Mouse (Mus musculus): Measurements from ENCODE around the gene Cdk2ap2. TPM values are rescaled to one million over a fixed set of nuclear protein-coding genes. Genes with fewer than 3 reads are reported as not detected.

Gene Cdk2ap2
- total and polyA plus RNA-seq, 2 experiments from 2014 or later = 57.5 to 64.6 TPM

DNA sequence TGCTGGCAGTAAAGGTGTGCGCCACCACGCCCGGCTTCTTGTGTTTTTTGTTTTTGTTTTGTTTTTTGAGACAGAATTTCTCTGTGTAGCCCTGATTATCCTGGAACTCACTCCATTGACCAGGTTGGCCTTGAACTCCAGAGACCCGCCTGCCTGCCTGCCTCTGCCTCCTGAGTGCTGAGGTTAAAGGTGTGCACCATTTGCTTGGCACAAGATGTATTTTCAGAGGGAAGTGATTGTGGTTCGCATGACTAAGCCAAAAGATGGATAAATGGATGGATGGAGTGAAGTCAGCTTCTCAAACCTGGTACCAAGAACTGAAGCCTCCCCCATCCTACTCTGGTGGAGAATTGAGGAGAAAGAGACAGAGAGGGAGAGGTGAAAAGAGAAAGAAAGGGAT is 42.4 kb upstream of the Cdk2ap2 start:
- Histone ChIP-seq H3K27me3 (ENCODE audit: insufficient read depth, low read length) (no peaks in the 10 kb centered on the region), H3K9me3 (ENCODE audit: low read length) (no peaks in the 10 kb centered on the region), H3K4me2 (ENCODE audit: low read depth, low read length) (no peak overlapping the region), H3K9ac (replicated peaks; ENCODE audit: low read length) (no peak overlapping the region), H3K4me1 (ENCODE audit: insufficient read depth, low read length) (no peaks in the 10 kb centered on the region), H3K27ac (no peak overlapping the region), H3K4me3 (ENCODE audit: low read length) (no peak overlapping the region), H3K36me3 (ENCODE audit: insufficient read depth, low read length) (no peaks in the 10 kb centered on the region)
- DNase-seq (ENCODE audit: low spot score) (no peak), ATAC-seq (no peak)
- 87% methylated on average over 5 of the region's 5 CpGs for WGBS
- TF ChIP-seq CTCF (IDR thresholded peaks at IDR 0.05; ENCODE audit: low read depth) = no peak

DNA sequence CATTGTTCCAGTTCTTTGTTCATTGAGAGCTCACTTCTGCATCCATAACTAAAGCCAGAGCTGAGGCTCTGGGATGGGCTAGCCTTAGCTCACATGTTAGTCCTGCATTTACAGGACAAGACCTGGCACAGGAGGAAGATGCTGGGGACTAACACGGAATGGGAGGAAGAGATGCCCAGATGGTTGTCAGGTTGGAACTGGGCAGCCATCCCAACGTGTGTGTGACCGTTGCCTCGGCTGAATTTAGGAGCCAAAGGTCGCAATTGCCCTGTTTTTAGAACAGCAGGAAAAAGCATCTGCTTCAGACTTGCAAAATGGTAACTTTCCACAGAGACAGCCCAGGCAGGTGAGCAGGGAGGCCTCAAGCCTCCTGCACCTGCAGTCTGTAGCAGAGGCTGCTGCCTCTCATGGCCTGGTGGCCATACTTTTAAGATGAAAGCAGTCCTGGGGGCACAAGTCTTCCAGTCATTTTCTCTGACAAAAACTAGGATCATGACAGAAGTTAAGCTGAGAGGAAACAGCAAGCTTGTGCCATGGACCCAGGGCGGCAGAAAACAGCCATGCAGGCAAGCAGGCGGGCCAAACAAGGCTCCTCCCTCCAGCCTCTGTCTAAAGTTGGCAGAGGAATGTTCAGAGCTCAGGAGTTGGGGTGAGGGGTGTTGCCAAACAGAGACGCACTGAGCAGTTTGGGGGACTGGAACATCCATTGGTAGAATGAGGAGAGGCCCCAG is 41.6 kb upstream of the Cdk2ap2 start:
- Histone ChIP-seq H3K9me3 (ENCODE audit: low read length) (no peaks in the 10 kb centered on the region), H3K4me3 (ENCODE audit: low read length) (no peak overlapping the region), H3K4me1 (ENCODE audit: insufficient read depth, low read length) (no peaks in the 10 kb centered on the region), H3K27ac (no peak overlapping the region), H3K9ac (replicated peaks; ENCODE audit: low read length) (no peak overlapping the region), H3K27me3 (ENCODE audit: insufficient read depth, low read length) (no peaks in the 10 kb centered on the region), H3K4me2 (ENCODE audit: low read depth, low read length) (no peak overlapping the region), H3K36me3 (ENCODE audit: insufficient read depth, low read length) (no peaks in the 10 kb centered on the region)
- ATAC-seq (no peak), DNase-seq (ENCODE audit: low spot score) (no peak)
- TF ChIP-seq CTCF (IDR thresholded peaks at IDR 0.05; ENCODE audit: low read depth) = no peak
- 64% methylated on average over 8 of the region's 8 CpGs for WGBS

DNA sequence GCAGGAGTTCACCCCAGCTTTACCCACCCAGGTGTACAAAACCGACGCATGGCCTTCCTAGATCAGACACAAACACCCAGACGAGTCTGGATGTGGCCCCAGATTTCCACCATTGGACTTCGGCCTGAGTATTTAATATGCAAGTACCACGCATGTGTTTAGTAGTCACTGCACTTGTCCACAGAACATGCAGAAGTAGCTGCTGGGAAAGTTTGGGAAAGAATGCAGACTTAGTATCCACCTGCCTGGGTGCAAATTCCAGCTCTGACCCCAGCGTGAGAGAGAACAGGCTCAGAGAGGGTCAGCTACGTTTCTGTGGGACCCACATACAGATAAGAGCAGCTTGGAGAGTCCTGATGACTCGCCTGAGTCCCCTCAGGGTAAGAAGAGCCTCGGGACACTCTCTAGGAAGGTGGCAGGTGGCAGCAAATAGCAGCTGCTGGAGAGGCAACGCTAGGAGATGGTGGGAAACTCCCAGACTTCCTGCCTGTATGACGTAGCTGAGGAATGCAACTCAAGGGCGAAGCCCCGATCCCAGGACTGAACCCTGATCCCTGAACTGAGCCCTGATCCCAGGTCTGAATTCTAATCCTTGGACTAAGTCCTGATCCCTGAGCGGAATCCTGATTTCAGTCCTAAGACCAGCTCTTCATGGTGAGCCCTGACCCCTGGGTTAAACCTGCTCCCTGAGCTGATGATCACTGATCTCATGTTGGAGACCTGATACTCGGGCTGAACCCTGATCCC is 40.9 kb upstream of the Cdk2ap2 start:
- Histone ChIP-seq H3K36me3 (ENCODE audit: insufficient read depth, low read length) (no peaks in the 10 kb centered on the region), H3K4me3 (ENCODE audit: low read length) (no peak overlapping the region), H3K9ac (replicated peaks; ENCODE audit: low read length) (no peak overlapping the region), H3K4me1 (ENCODE audit: insufficient read depth, low read length) (no peaks in the 10 kb centered on the region), H3K27ac (no peak overlapping the region), H3K27me3 (ENCODE audit: insufficient read depth, low read length) (no peaks in the 10 kb centered on the region), H3K9me3 (ENCODE audit: low read length) (no peaks in the 10 kb centered on the region), H3K4me2 (ENCODE audit: low read depth, low read length) (no peak overlapping the region)
- 64% methylated on average over 15 of the region's 15 CpGs for WGBS
- DNase-seq (ENCODE audit: low spot score) (no peak), ATAC-seq (no peak)
- no peak for TF ChIP-seq CTCF (IDR thresholded peaks at IDR 0.05; ENCODE audit: low read depth)

DNA sequence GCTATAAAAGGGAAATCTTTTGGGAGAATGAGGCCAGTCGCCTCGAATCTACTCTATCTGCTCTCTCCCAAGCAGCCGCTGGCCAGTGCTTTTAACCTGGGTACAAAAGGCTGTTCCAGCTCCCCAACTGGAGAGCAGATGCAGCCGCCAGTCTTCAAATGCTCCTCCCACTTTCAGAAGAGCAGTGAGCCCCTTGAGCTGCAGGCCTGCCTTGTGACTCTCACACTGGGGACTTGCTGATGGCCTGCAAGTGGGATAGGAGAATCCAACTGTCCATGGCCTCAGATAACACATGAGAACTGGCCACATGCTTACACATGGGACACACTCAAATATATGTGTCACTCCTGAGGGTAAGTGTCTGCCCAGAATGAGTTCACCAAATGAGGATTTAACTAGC is 40.3 kb upstream of the Cdk2ap2 start:
- 42% methylated on average over 4 of the region's 4 CpGs for WGBS

DNA sequence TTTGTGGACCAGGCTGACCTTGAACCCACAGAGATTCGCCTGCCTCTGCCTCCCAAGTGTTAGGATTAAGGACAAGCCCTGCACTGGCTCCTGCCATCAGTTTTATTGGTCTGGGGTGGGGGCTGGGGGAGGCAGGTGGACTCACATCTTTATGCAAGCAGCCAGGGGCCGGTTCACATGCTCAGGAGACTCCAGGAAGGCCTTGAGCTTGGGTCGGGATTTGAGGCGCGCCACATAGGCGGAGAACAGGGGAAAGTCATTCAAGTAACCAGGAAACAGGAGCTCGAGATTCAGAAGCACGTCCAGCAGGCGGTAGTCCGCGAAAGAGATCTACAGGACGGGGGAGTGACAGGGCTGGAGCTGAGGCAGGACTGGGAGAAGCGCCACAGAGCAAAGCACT is 39.6 kb upstream of the Cdk2ap2 start:
- no peak for TF ChIP-seq CTCF (IDR thresholded peaks at IDR 0.05; ENCODE audit: low read depth)
- no peaks in the 10 kb centered on the region for H3K27me3 ChIP-seq (ENCODE audit: insufficient read depth, low read length)
- H3K4me3 ChIP-seq (ENCODE audit: low read length) = no peak overlapping the region
- H3K9ac ChIP-seq (replicated peaks; ENCODE audit: low read length) = no peak overlapping the region
- H3K36me3 ChIP-seq (ENCODE audit: insufficient read depth, low read length) = no peaks in the 10 kb centered on the region
- WGBS = 87% methylated on average over 13 of the region's 13 CpGs
- ATAC-seq = no peak
- H3K4me2 ChIP-seq (ENCODE audit: low read depth, low read length) = no peak overlapping the region
- H3K27ac ChIP-seq = no peak overlapping the region
- no peak for DNase-seq (ENCODE audit: low spot score)
- no peaks in the 10 kb centered on the region for H3K4me1 ChIP-seq (ENCODE audit: insufficient read depth, low read length)
- no peaks in the 10 kb centered on the region for H3K9me3 ChIP-seq (ENCODE audit: low read length)

More for the DNA sequence above, 40.3 kb upstream of the Cdk2ap2 start:
- Histone ChIP-seq H3K27ac (no peak overlapping the region), H3K4me3 (ENCODE audit: low read length) (no peak overlapping the region), H3K9ac (replicated peaks; ENCODE audit: low read length) (no peak overlapping the region), H3K27me3 (ENCODE audit: insufficient read depth, low read length) (no peaks in the 10 kb centered on the region), H3K9me3 (ENCODE audit: low read length) (no peaks in the 10 kb centered on the region), H3K4me2 (ENCODE audit: low read depth, low read length) (no peak overlapping the region), H3K4me1 (ENCODE audit: insufficient read depth, low read length) (no peaks in the 10 kb centered on the region), H3K36me3 (ENCODE audit: insufficient read depth, low read length) (no peaks in the 10 kb centered on the region)
- DNase-seq (ENCODE audit: low spot score) (no peak), ATAC-seq (no peak)
- TF ChIP-seq CTCF (IDR thresholded peaks at IDR 0.05; ENCODE audit: low read depth) = no peak

DNA sequence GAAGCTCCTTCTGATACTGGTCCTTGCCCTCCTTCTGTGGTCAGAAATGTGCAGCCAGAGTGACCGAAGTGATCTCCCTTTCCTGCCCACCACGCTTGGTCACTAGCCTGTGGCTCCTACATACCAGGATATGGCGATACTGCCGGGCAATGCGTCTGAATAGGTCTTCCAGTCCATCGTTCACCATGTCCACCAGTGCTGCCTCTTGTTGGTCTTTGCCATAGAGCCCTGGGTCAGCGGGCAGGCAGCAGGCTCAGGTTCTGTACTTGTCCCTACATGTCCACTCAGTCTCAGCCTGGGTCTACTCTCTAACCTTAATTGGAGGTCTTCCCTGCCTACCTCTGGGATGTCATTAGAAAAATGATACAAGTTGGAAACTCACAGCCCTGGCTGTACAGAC is 39.0 kb upstream of the Cdk2ap2 start:
- H3K9ac ChIP-seq (replicated peaks; ENCODE audit: low read length) = no peak overlapping the region
- H3K9me3 ChIP-seq (ENCODE audit: low read length) = no peaks in the 10 kb centered on the region
- ATAC-seq = no peak
- no peaks in the 10 kb centered on the region for H3K36me3 ChIP-seq (ENCODE audit: insufficient read depth, low read length)
- DNase-seq (ENCODE audit: low spot score) = no peak
- no peak overlapping the region for H3K27ac ChIP-seq
- H3K4me3 ChIP-seq (ENCODE audit: low read length) = no peak overlapping the region
- 96% methylated on average over 7 of the region's 7 CpGs for WGBS
- H3K4me2 ChIP-seq (ENCODE audit: low read depth, low read length) = no peak overlapping the region
- no peaks in the 10 kb centered on the region for H3K27me3 ChIP-seq (ENCODE audit: insufficient read depth, low read length)
- no peak for TF ChIP-seq CTCF (IDR thresholded peaks at IDR 0.05; ENCODE audit: low read depth)
- H3K4me1 ChIP-seq (ENCODE audit: insufficient read depth, low read length) = no peaks in the 10 kb centered on the region

DNA sequence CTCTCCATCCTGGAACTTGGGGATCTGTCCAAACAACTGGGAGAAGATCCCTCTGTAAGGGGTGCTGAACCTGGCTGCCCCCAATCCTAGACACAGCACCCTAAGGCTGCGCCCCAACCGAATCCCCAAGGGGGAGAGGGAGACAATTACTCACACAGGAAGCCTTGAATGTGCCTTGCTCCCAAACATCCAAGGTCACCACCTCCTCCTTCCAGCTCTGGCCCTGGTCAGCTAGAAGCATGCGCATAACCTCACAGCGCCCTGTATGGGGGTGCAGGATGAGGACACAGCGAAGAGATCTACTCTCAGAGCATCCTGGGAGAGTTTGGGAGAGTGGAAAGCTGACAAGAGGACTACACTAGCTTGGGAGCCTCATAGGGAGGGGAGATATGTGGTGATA is 38.4 kb upstream of the Cdk2ap2 start:
- WGBS = 89% methylated on average over 5 of the region's 5 CpGs
- H3K27me3 ChIP-seq (ENCODE audit: insufficient read depth, low read length) = no peaks in the 10 kb centered on the region
- H3K4me1 ChIP-seq (ENCODE audit: insufficient read depth, low read length) = no peaks in the 10 kb centered on the region
- ATAC-seq (no peak), DNase-seq (ENCODE audit: low spot score) (no peak)
- no peak for TF ChIP-seq CTCF (IDR thresholded peaks at IDR 0.05; ENCODE audit: low read depth)
- no peak overlapping the region for H3K27ac ChIP-seq
- no peaks in the 10 kb centered on the region for H3K9me3 ChIP-seq (ENCODE audit: low read length)
- H3K9ac ChIP-seq (replicated peaks; ENCODE audit: low read length) = no peak overlapping the region
- no peaks in the 10 kb centered on the region for H3K36me3 ChIP-seq (ENCODE audit: insufficient read depth, low read length)
- no peak overlapping the region for H3K4me3 ChIP-seq (ENCODE audit: low read length)
- no peak overlapping the region for H3K4me2 ChIP-seq (ENCODE audit: low read depth, low read length)
